Mouse (Mus musculus) liver, adult 10 weeks (tissue): ENCODE data around the gene Henmt1. TPM values are rescaled to one million over a fixed set of nuclear protein-coding genes. Genes with fewer than 3 reads are reported as not detected.

ENCODE experiments used
- polyA plus RNA-seq: library from polyadenylated mRNA; stranded (reverse); fragments of 350-450 nt; fragmentation: Illumina TruSeq; extraction: RNeasy Lipid Tissue Mini Kit (QIAGEN cat#74804); gene quantifications from one replicate; pipeline ENCODE4 v1.2.3, GENCODE M21; 2014; ENCODE audit warnings: low read depth, low replicate concordance

Henmt1 gene
- polyA plus RNA-seq: not detected

GRCm38 (mm10) chr3:108939573-108939972, at the start of gene Henmt1:
TSS of gene Henmt1 (plus strand) at chr3:108939873.

GRCm38 (mm10) chr3:108889908-108890307, 49.8 kb upstream of the Henmt1 start, which contains the start of gene Fndc7:
TSS of gene Fndc7 (minus strand) at chr3:108890008.

GRCm38 (mm10) chr3:108911548-108912413, 27.9 kb upstream of the Henmt1 start, which contains the start of gene Prpf38b:
TSS of gene Prpf38b (minus strand) at chr3:108911727.

GRCm38 (mm10) chr3:108940001-108940633, 444 bp downstream of the Henmt1 start, which contains the start of gene Gm9857:
TSS of gene Gm9857 (minus strand) at chr3:108940445.

Other genes with a start within 250 kb of the Henmt1 start
- gene Gpsm2, start 217.6 kb upstream of the Henmt1 start, polyA plus RNA-seq: 6.8 TPM
- gene Aknad1, start 200.2 kb upstream of the Henmt1 start, polyA plus RNA-seq: not detected
- gene Stxbp3, start 99.3 kb upstream of the Henmt1 start, polyA plus RNA-seq: 51.0 TPM
- gene Fndc7, start 49.9 kb upstream of the Henmt1 start, polyA plus RNA-seq: not detected
- gene Prpf38b, start 28.1 kb upstream of the Henmt1 start, polyA plus RNA-seq: 69.4 TPM
- gene Gm9857, start 572 bp downstream of the Henmt1 start, polyA plus RNA-seq: not detected
- gene Fam102b, start 87.7 kb downstream of the Henmt1 start, polyA plus RNA-seq: 1.5 TPM
- not detected for gene Slc25a54, start 140.6 kb downstream of the Henmt1 start, polyA plus RNA-seq
- gene Slc25a24, start 183.3 kb downstream of the Henmt1 start, polyA plus RNA-seq: 2.3 TPM